Mouse (Mus musculus) forebrain, postnatal 0 days (tissue): Measurements from ENCODE around the gene Blvrb. TPM values are rescaled to one million over a fixed set of nuclear protein-coding genes. Genes with fewer than 3 reads are reported as not detected.

Experiments used
- ATAC-seq: fragments of 200-750 bp; cut with Nextera tagmentation; 2 replicates; pipeline ENCODE4 v1.8.0; 2017; ENCODE audit warnings: mild to moderate bottlenecking, moderate library complexity
- DNase-seq: peaks from one replicate; pipeline ENCODE4 v3.0.0-alpha.2; 2015
- H3K27ac ChIP-seq: fragments of 300-500 bp; sonication (generic); 2 replicates; pipeline ENCODE4 v1.5.1; 2014; ENCODE audit warnings: low read depth, mild to moderate bottlenecking, antibody characterized with exemption, low read length, moderate library complexity, mixed read lengths
- H3K27me3 ChIP-seq: fragments of 300-500 bp; sonication (generic); 2 replicates; pipeline ENCODE4 v1.6.1; 2014; ENCODE audit warnings: mild to moderate bottlenecking, low read length, mixed read lengths; ENCODE audit not compliant: insufficient read depth
- H3K36me3 ChIP-seq: fragments of 300-500 bp; sonication (generic); 2 replicates; pipeline ENCODE4 v1.6.1; 2014; ENCODE audit warnings: mild to moderate bottlenecking, moderate library complexity; ENCODE audit not compliant: insufficient read depth
- H3K4me1 ChIP-seq: fragments of 300-500 bp; sonication (generic); 2 replicates; pipeline ENCODE4 v1.6.1; 2014; ENCODE audit warnings: antibody characterized with exemption; ENCODE audit not compliant: insufficient read depth
- H3K4me2 ChIP-seq: fragments of 300-500 bp; sonication (generic); 2 replicates; pipeline ENCODE4 v1.6.1; 2014; ENCODE audit warnings: low read depth, mild to moderate bottlenecking, moderate library complexity
- H3K4me3 ChIP-seq: fragments of 300-500 bp; sonication (generic); 2 replicates; pipeline ENCODE4 v1.5.1; 2014; ENCODE audit warnings: low read depth, low read length, mixed read lengths
- H3K9ac ChIP-seq: fragments of 300-500 bp; sonication (generic); 2 replicates; pipeline ENCODE4 v1.6.1; 2014; ENCODE audit warnings: mild to moderate bottlenecking
- H3K9me3 ChIP-seq: fragments of 300-500 bp; sonication (generic); 2 replicates; pipeline ENCODE4 v1.6.1; 2016; ENCODE audit warnings: low read length
- CTCF ChIP-seq: sonication (generic); IDR thresholded peaks from 2 replicates; pipeline ENCODE4 v1.5.1; 2016; ENCODE audit warnings: antibody characterized with exemption, control low read depth, low read depth
- WGBS: fragments of 180-500 bp; shearing (Covaris S2); extraction: QIAGEN DNeasy Blood & Tissue Kit; methylation state at CpG from one replicate; pipeline ENCODE4 v1.1.7; 2014; 5-methylcytosine and 5-hydroxymethylcytosine counted together
- polyA plus RNA-seq: library from polyadenylated mRNA; unstranded; fragments of >200 nt; fragmentation: Nextera tagmentation; extraction: Ambion mirVana; gene quantifications from 2 replicates; pipeline ENCODE4 v1.2.1, GENCODE M21; 2015
- total RNA-seq: library from RNA; depleted of rRNA; stranded (reverse); fragments of >200 nt; gene quantifications from 2 replicates; pipeline ENCODE4 v1.2.3, GENCODE M21; 2014; rRNA removed

Gene Blvrb
- total and polyA plus RNA-seq, 2 experiments from 2014 or later: 11.6 to 16.3 TPM

GRCm38 (mm10) chr7:27499036-27499435, 51.3 kb downstream of the Blvrb start, which contains the start of gene Prx:
Gene Prx, plus strand, starts transcription at chr7:27499324.
- H3K4me3 ChIP-seq: no peak within 1 kb of the TSS
- 60% methylated on average over 3 of the region's 3 CpGs for WGBS
- no peak within 1 kb of the TSS for H3K4me2 ChIP-seq
- no peaks in the 10 kb centered on the region for H3K36me3 ChIP-seq
- no peaks in the 10 kb centered on the region for H3K27me3 ChIP-seq
- no peaks in the 10 kb centered on the region for H3K9me3 ChIP-seq
- no peak within 1 kb of the TSS for H3K27ac ChIP-seq
- H3K4me1 ChIP-seq: no peaks in the 10 kb centered on the region
- no peak for TF ChIP-seq CTCF
- H3K9ac ChIP-seq: no peak within 1 kb of the TSS
- DNase-seq (no peak), ATAC-seq (no peak)

DNA sequence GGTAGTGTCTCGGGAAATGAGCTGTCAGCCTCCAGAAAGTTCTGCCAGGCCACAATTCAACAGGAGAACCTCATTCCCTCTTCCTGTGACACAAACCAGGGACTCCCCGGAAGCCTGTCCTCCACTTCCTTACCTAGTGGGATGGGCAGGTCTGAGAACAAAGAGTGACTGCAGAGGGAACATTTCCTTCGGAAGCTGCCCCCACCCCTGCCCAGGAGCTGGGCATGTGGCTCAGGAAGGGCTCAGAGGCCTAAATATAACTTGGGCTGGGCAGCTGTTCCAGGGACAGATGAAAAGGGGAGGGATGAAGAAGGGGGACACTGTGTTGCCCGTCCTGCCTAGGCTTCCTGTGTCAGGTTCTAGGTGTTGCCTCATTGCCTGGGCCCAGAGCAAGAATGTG, 53.8 kb downstream of the Blvrb start:
- DNase-seq: no peak
- H3K27me3 ChIP-seq: no peaks in the 10 kb centered on the region
- no peak overlapping the region for H3K9ac ChIP-seq
- H3K4me1 ChIP-seq: no peaks in the 10 kb centered on the region
- H3K4me3 ChIP-seq: no peak overlapping the region
- no peaks in the 10 kb centered on the region for H3K36me3 ChIP-seq
- H3K27ac ChIP-seq: no peak overlapping the region
- 79% methylated on average over 4 of the region's 4 CpGs for WGBS
- H3K4me2 ChIP-seq: no peak overlapping the region
- H3K9me3 ChIP-seq: no peaks in the 10 kb centered on the region
- no peak for ATAC-seq
- TF ChIP-seq CTCF: no peak

DNA sequence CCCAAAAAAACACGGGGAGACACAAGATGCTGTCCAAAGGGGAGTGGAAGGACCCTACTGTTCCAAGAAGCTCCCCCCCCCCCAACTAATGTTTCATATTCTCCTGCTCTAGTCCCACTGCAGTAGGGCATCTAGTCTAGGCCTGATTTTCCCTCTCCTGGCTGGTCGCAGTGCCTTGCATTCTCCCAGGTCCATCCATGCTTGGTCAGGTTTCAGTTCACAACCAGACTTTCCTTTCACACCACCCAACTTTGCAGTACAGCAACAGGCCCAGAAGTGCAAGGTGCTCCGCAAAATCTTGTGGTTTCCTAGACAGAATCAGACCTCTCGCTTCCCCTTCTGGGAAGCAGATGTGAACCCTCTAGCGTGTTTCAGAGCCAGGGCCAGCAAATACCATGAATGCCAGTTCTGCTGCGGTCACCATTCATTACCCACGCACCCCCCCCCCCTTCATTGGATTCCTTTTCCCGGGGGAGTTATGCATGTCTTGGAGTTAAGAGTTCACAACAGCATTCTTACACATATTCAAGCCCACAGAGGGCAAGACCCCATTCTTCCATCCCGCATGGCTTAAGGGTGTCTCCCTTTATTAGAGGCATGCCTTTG, 59.1 kb downstream of the Blvrb start:
- Histone ChIP-seq H3K4me1 (no peaks in the 10 kb centered on the region), H3K4me2 (peak overlapping the region; percentile 62), H3K4me3 (peak overlapping the region; percentile 60), H3K9me3 (no peaks in the 10 kb centered on the region), H3K9ac (no peak overlapping the region), H3K27ac (no peak overlapping the region), H3K27me3 (no peaks in the 10 kb centered on the region), H3K36me3 (no peaks in the 10 kb centered on the region)
- DNase-seq (no peak), ATAC-seq (no peak)
- no peak for TF ChIP-seq CTCF
- WGBS: 54% methylated on average over 9 of the region's 9 CpGs

DNA sequence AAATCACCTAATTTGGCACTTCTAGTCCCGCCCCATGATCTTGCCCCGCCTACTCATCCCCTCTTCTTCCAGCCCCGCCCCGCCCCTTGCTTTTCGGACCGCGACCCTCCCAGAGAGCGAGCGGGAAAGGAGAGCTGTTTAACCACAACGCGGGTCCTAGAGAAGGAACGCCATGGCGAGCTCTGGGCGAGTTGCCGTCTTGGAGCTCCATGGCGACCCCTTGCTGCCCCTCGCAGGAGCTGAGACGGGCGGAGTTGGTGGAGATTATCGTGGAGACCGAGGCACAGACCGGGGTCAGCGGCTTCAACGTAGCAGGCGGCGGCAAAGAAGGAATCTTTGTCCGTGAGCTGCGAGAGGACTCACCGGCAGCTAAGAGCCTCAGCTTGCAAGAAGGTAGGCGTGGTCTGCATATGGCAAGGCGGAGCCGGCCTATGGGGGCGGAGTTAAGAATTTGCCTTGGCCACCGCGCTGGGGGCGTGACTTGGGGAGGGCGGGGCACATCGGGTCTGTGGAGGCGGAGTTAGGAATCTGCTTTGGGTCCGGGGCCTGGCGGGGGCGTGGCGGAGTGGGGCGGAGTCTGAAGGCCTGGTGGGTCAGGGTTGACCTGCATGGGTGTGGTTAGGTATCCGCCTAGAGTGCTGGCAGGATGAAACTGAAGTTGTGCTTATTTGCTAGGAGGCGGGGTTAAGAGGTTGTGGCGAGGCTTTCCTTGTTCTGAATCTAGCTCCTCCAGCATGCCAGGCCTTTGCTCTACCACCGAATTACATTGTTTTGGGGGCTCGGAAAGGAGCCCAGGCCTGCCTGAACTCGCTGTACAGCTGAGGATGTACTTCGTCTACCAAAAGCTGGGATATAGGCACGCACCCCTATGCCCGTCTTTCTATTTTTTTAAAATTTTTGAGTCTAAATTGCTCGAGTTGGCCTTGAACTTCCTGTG, 60.2 kb downstream of the Blvrb start:
- Histone ChIP-seq H3K27ac (peak overlapping the region; percentile 93), H3K4me2 (peak overlapping the region; percentile 62), H3K4me1 (no peaks in the 10 kb centered on the region), H3K9ac (peak overlapping the region; percentile 69), H3K27me3 (no peaks in the 10 kb centered on the region), H3K36me3 (no peaks in the 10 kb centered on the region), H3K4me3 (peak overlapping the region; percentile 60), H3K9me3 (no peaks in the 10 kb centered on the region)
- ATAC-seq (peak; percentile 91), DNase-seq (peak; percentile 94)
- peak; percentile 64 for TF ChIP-seq CTCF
- 2% methylated on average over 52 of the region's 54 CpGs for WGBS

DNA sequence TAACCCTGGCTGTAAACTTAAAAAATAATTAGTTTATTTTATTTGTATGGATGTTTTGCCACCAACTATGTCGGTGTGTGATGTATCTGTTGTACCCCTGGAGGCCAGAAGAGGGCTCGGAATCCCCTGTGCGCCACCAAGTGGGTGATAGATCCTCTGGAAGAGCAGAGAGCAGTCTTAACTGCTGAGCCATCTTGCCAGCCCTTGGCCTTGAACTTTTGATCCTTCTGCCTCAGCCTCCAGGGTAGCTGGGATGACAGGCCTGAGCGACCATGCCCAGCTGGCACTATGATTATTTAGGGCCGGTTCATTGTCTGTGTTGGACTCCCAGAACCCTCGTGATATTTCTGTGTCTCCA, 60.8 kb downstream of the Blvrb start:
- peak; percentile 76 for ATAC-seq
- TF ChIP-seq CTCF: peak; percentile 80
- 20% methylated on average over 6 of the region's 6 CpGs for WGBS

DNA sequence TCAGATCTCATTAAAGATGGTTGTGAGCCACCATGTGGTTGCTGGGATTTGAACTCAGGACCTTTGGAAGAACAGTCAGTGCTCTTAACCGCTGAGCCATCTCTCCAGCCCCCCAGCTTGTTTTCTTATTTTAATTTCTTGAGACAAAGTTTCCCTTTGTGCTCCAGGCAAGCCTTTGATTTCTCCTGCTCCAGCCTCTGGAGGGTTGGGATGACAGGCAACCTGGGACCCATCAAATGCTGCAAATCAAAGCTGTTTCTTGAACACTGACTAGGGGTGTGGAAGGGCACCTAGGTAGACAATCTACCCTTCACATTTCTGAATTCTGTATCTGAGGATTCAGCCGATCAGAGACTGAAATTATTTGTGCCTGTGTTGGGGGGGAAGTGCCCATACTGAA, 63.0 kb downstream of the Blvrb start:
- H3K36me3 ChIP-seq: no peaks in the 10 kb centered on the region
- H3K4me3 ChIP-seq: no peak overlapping the region
- no peaks in the 10 kb centered on the region for H3K4me1 ChIP-seq
- H3K9ac ChIP-seq: no peak overlapping the region
- no peaks in the 10 kb centered on the region for H3K27me3 ChIP-seq
- 78% methylated on average over 2 of the region's 2 CpGs for whole genome bisulfite sequencing
- no peak for ATAC-seq
- no peaks in the 10 kb centered on the region for H3K9me3 ChIP-seq
- H3K27ac ChIP-seq: no peak overlapping the region
- no peak overlapping the region for H3K4me2 ChIP-seq
- no peak for TF ChIP-seq CTCF
- no peak for DNase-seq

More for the DNA sequence above, 60.8 kb downstream of the Blvrb start:
- no peaks in the 10 kb centered on the region for H3K27me3 ChIP-seq
- H3K9me3 ChIP-seq: no peaks in the 10 kb centered on the region
- peak overlapping the region; percentile 60 for H3K4me3 ChIP-seq
- DNase-seq: peak; percentile 74
- H3K27ac ChIP-seq: no peak overlapping the region
- no peaks in the 10 kb centered on the region for H3K36me3 ChIP-seq
- peak overlapping the region; percentile 62 for H3K4me2 ChIP-seq
- no peak overlapping the region for H3K9ac ChIP-seq
- no peaks in the 10 kb centered on the region for H3K4me1 ChIP-seq

GRCm38 (mm10) chr7:27514961-27515360, 67.2 kb downstream of the Blvrb start:
- no peak for TF ChIP-seq CTCF
- H3K9ac ChIP-seq: no peak overlapping the region
- no peaks in the 10 kb centered on the region for H3K9me3 ChIP-seq
- no peaks in the 10 kb centered on the region for H3K4me1 ChIP-seq
- no peak overlapping the region for H3K27ac ChIP-seq
- H3K27me3 ChIP-seq: no peaks in the 10 kb centered on the region
- no peaks in the 10 kb centered on the region for H3K36me3 ChIP-seq
- H3K4me2 ChIP-seq: no peak overlapping the region
- no peak for DNase-seq
- WGBS: 80% methylated on average over 9 of the region's 9 CpGs
- no peak for ATAC-seq
- no peak overlapping the region for H3K4me3 ChIP-seq

Other genes with a start within 250 kb of the Blvrb start
- 13.6 and 17.6 TPM in 2 replicates for gene Itpkc, start 219.3 kb upstream of the Blvrb start, total RNA-seq
- 4.0 and 4.4 TPM in 2 replicates for gene Itpkc, start 219.3 kb upstream of the Blvrb start, polyA plus RNA-seq
- gene Coq8b, start 215.0 kb upstream of the Blvrb start, total RNA-seq: 25.0 and 26.3 TPM in 2 replicates
- 16.5 and 19.1 TPM in 2 replicates for gene Coq8b, start 215.0 kb upstream of the Blvrb start, polyA plus RNA-seq
- 81.6 and 86.4 TPM in 2 replicates for gene Numbl, start 189.5 kb upstream of the Blvrb start, total RNA-seq
- gene Numbl, start 189.5 kb upstream of the Blvrb start, polyA plus RNA-seq: 47.5 and 51.7 TPM in 2 replicates
- gene Ltbp4, start 110.3 kb upstream of the Blvrb start, total RNA-seq: 13.4 and 26.7 TPM in 2 replicates
- 8.3 and 11.7 TPM in 2 replicates for gene Ltbp4, start 110.3 kb upstream of the Blvrb start, polyA plus RNA-seq
- gene Shkbp1, start 92.0 kb upstream of the Blvrb start, total RNA-seq: 30.2 and 35.6 TPM in 2 replicates
- gene Shkbp1, start 92.0 kb upstream of the Blvrb start, polyA plus RNA-seq: 31.8 and 33.1 TPM in 2 replicates
- not detected in 2 replicates for gene Gm20479, start 90.6 kb upstream of the Blvrb start, total RNA-seq
- gene Gm20479, start 90.6 kb upstream of the Blvrb start, polyA plus RNA-seq: not detected in 2 replicates
- 18.8 and 22.3 TPM in 2 replicates for gene Sptbn4, start 292 bp upstream of the Blvrb start, total RNA-seq
- 2.5 and 3.8 TPM in 2 replicates for gene Sptbn4, start 292 bp upstream of the Blvrb start, polyA plus RNA-seq
- 1.8 and 5.5 TPM in 2 replicates for gene Sertad3, start 25.8 kb downstream of the Blvrb start, total RNA-seq
- gene Sertad3, start 25.8 kb downstream of the Blvrb start, polyA plus RNA-seq: 4.3 and 4.9 TPM in 2 replicates
- gene Sertad1, start 38.9 kb downstream of the Blvrb start, total RNA-seq: 5.2 and 6.3 TPM in 2 replicates
- 6.3 and 7.4 TPM in 2 replicates for gene Sertad1, start 38.9 kb downstream of the Blvrb start, polyA plus RNA-seq
- gene Prx, start 51.3 kb downstream of the Blvrb start, total RNA-seq: 1.9 and 2.4 TPM in 2 replicates
- gene Prx, start 51.3 kb downstream of the Blvrb start, polyA plus RNA-seq: 1.1 and 1.4 TPM in 2 replicates
- gene Hipk4, start 75.3 kb downstream of the Blvrb start, total RNA-seq: 0.38 and 0.95 TPM in 2 replicates
- gene Hipk4, start 75.3 kb downstream of the Blvrb start, polyA plus RNA-seq: 0.27 and 0.49 TPM in 2 replicates
- 144 and 219 TPM in 2 replicates for gene Pld3, start 105.2 kb downstream of the Blvrb start, total RNA-seq
- 205 and 246 TPM in 2 replicates for gene Pld3, start 105.2 kb downstream of the Blvrb start, polyA plus RNA-seq
- 7.5 and 8.7 TPM in 2 replicates for gene 2310022A10Rik, start 105.3 kb downstream of the Blvrb start, total RNA-seq
- 26.3 and 28.1 TPM in 2 replicates for gene 2310022A10Rik, start 105.3 kb downstream of the Blvrb start, polyA plus RNA-seq
- gene Akt2, start 143.6 kb downstream of the Blvrb start, total RNA-seq: 61.1 and 64.2 TPM in 2 replicates
- gene Akt2, start 143.6 kb downstream of the Blvrb start, polyA plus RNA-seq: 53.7 and 53.9 TPM in 2 replicates
- 95.8 and 111 TPM in 2 replicates for gene Ttc9b, start 205.9 kb downstream of the Blvrb start, total RNA-seq
- 116 and 118 TPM in 2 replicates for gene Ttc9b, start 205.9 kb downstream of the Blvrb start, polyA plus RNA-seq
- 117 and 126 TPM in 2 replicates for gene Map3k10, start 226.6 kb downstream of the Blvrb start, total RNA-seq
- 20.8 and 22.5 TPM in 2 replicates for gene Map3k10, start 226.6 kb downstream of the Blvrb start, polyA plus RNA-seq
- gene Zfp607b, start 241.4 kb downstream of the Blvrb start, total RNA-seq: 8.5 and 10.6 TPM in 2 replicates
- gene Zfp607b, start 241.4 kb downstream of the Blvrb start, polyA plus RNA-seq: 5.7 and 6.5 TPM in 2 replicates